Mouse (Mus musculus): ENCODE measurements around the gene Polr3gl. TPM values are rescaled to one million over a fixed set of nuclear protein-coding genes. Genes with fewer than 3 reads are reported as not detected.

Gene Polr3gl
- polyA plus RNA-seq (2012; rRNA removed) = 36.5 and 51.7 TPM in 2 replicates
- 11.9 and 15.3 TPM in 2 replicates for polyA plus RNA-seq (2014; fragmentation: Nextera tagmentation; extraction: Ambion mirVana)

- no peaks in the 10 kb centered on the region for H3K9me3 ChIP-seq (ENCODE audit: control insufficient read depth, low read length)
- H3K27me3 ChIP-seq (ENCODE audit: control insufficient read depth, insufficient read depth, low read length) = no peaks in the 10 kb centered on the region
- ATAC-seq (ENCODE audit: low FRiP score, low read depth) = peak; percentile 87
- peak within 1 kb of the TSS; percentile 72 for H3K9ac ChIP-seq (ENCODE audit: low read depth, low read length, severe bottlenecking)
- H3K4me2 ChIP-seq (replicated peaks; ENCODE audit: low read depth, low read length, severe bottlenecking) = peak within 1 kb of the TSS; percentile 85
- H3K36me3 ChIP-seq (ENCODE audit: control insufficient read depth, insufficient read depth, low read length) = no peaks in the 10 kb centered on the region
- peak; percentile 92 for DNase-seq (ENCODE audit: low spot score)
- peak within 1 kb of the TSS; percentile 75 for H3K27ac ChIP-seq (replicated peaks; ENCODE audit: low read depth, low read length)
- no peak for TF ChIP-seq POLR2A (IDR thresholded peaks at IDR 0.05; ENCODE audit: borderline replicate concordance, extremely low read depth, insufficient read depth, insufficient read length)
- WGBS = under 1% methylated on average over 35 of the region's 38 CpGs
- H3K4me1 ChIP-seq (ENCODE audit: control insufficient read depth, insufficient read depth, low read length) = peaks cover 28% of the 10 kb centered on the region
- H3K4me3 ChIP-seq (replicated peaks; ENCODE audit: low read length) = peak within 1 kb of the TSS; percentile 62
These were observed at the start of gene Polr3gl for GRCm38 (mm10) chr3:96593790-96594560. Gene Polr3gl, minus strand, starts transcription at chr3:96594181.

GRCm38 (mm10) chr3:96639219-96639618 is 45.2 kb upstream of the Polr3gl start:
- WGBS = 87% methylated on average over 1 of the region's 1 CpGs
- H3K27ac ChIP-seq (replicated peaks; ENCODE audit: low read depth, low read length) = no peak overlapping the region
- H3K27me3 ChIP-seq (ENCODE audit: control insufficient read depth, insufficient read depth, low read length) = no peaks in the 10 kb centered on the region
- peaks cover 13% of the 10 kb centered on the region for H3K4me1 ChIP-seq (ENCODE audit: control insufficient read depth, insufficient read depth, low read length)
- no peak for ATAC-seq (ENCODE audit: low FRiP score, low read depth)
- 0 out of 2 replicates have a peak, but pooled peaks cover 3% of the 10 kb centered on the region for H3K9me3 ChIP-seq (ENCODE audit: control insufficient read depth, low read length)
- H3K4me3 ChIP-seq (replicated peaks; ENCODE audit: low read length) = no peak overlapping the region
- peaks cover 62% of the 10 kb centered on the region for H3K36me3 ChIP-seq (ENCODE audit: control insufficient read depth, insufficient read depth, low read length)
- no peak overlapping the region for H3K9ac ChIP-seq (ENCODE audit: low read depth, low read length, severe bottlenecking)
- no peak for DNase-seq (ENCODE audit: low spot score)
- TF ChIP-seq POLR2A (IDR thresholded peaks at IDR 0.05; ENCODE audit: borderline replicate concordance, extremely low read depth, insufficient read depth, insufficient read length) = no peak
- H3K4me2 ChIP-seq (replicated peaks; ENCODE audit: low read depth, low read length, severe bottlenecking) = no peak overlapping the region

- Histone ChIP-seq H3K27ac (replicated peaks; ENCODE audit: low read depth, low read length) (no peak overlapping the region), H3K27me3 (ENCODE audit: control insufficient read depth, insufficient read depth, low read length) (no peaks in the 10 kb centered on the region), H3K4me1 (ENCODE audit: control insufficient read depth, insufficient read depth, low read length) (peaks cover 13% of the 10 kb centered on the region), H3K4me2 (replicated peaks; ENCODE audit: low read depth, low read length, severe bottlenecking) (peak overlapping the region; percentile 65), H3K4me3 (replicated peaks; ENCODE audit: low read length) (peak overlapping the region; percentile 94), H3K9ac (ENCODE audit: low read depth, low read length, severe bottlenecking) (peak overlapping the region; percentile 93), H3K36me3 (ENCODE audit: control insufficient read depth, insufficient read depth, low read length) (peaks cover 64% of the 10 kb centered on the region), H3K9me3 (ENCODE audit: control insufficient read depth, low read length) (0 out of 2 replicates have a peak, but pooled peaks cover 3% of the 10 kb centered on the region)
- DNase-seq (ENCODE audit: low spot score) = no peak
- ATAC-seq (ENCODE audit: low FRiP score, low read depth) = no peak
- WGBS = 60% methylated on average over 11 of the region's 11 CpGs
- no peak for TF ChIP-seq POLR2A (IDR thresholded peaks at IDR 0.05; ENCODE audit: borderline replicate concordance, extremely low read depth, insufficient read depth, insufficient read length)
These were observed 42.5 kb upstream of the Polr3gl start for GRCm38 (mm10) chr3:96636448-96636847.

DNA sequence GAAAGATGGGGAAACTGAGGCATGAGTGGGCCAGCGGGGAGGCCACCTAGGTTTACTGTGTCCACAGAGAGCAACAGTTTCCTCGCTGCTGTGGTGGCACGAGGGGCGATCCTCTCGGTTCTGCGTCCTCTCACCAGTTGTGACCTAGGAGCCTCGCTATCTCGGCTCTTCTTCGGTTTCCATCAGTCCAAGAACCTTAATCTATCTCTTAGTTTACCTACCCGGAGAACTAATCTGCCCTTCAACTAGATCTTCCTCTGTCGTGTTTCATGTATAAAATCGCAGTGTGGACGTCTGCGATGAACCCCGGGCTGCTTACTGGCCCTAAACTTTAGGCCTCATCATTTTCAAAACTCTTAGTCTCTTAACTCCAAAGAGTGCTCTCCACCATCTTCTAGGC is 41.9 kb upstream of the Polr3gl start:
- TF ChIP-seq POLR2A (IDR thresholded peaks at IDR 0.05; ENCODE audit: borderline replicate concordance, extremely low read depth, insufficient read depth, insufficient read length) = no peak
- Histone ChIP-seq H3K36me3 (ENCODE audit: control insufficient read depth, insufficient read depth, low read length) (peaks cover 64% of the 10 kb centered on the region), H3K4me1 (ENCODE audit: control insufficient read depth, insufficient read depth, low read length) (peaks cover 13% of the 10 kb centered on the region)

GRCm38 (mm10) chr3:96634928-96635879 is 41.2 kb upstream of the Polr3gl start, which contains the start of the genes Pex11b and Gm42957:
Gene Pex11b, plus strand, starts transcription at chr3:96635376.
Gene Gm42957, plus strand, starts transcription at chr3:96635474.
- peak within 1 kb of the TSS; percentile 65 for H3K4me2 ChIP-seq (replicated peaks; ENCODE audit: low read depth, low read length, severe bottlenecking)
- TF ChIP-seq POLR2A (IDR thresholded peaks at IDR 0.05; ENCODE audit: borderline replicate concordance, extremely low read depth, insufficient read depth, insufficient read length) = peak; percentile 48; the same call in 1 of the 2 replicates
- H3K9ac ChIP-seq (ENCODE audit: low read depth, low read length, severe bottlenecking) = peak within 1 kb of the TSS; percentile 93
- H3K36me3 ChIP-seq (ENCODE audit: control insufficient read depth, insufficient read depth, low read length) = peaks cover 59% of the 10 kb centered on the region
- H3K27ac ChIP-seq (replicated peaks; ENCODE audit: low read depth, low read length) = peak within 1 kb of the TSS; percentile 81
- ATAC-seq (ENCODE audit: low FRiP score, low read depth) = peak; percentile 90
- H3K4me3 ChIP-seq (replicated peaks; ENCODE audit: low read length) = peak within 1 kb of the TSS; percentile 94
- DNase-seq (ENCODE audit: low spot score) = peak; percentile 83
- H3K4me1 ChIP-seq (ENCODE audit: control insufficient read depth, insufficient read depth, low read length) = peaks cover 17% of the 10 kb centered on the region
- H3K27me3 ChIP-seq (ENCODE audit: control insufficient read depth, insufficient read depth, low read length) = no peaks in the 10 kb centered on the region
- 3% methylated on average over 48 of the region's 60 CpGs for WGBS
- 0 out of 2 replicates have a peak, but pooled peaks cover 3% of the 10 kb centered on the region for H3K9me3 ChIP-seq (ENCODE audit: control insufficient read depth, low read length)

More for the DNA sequence above, 41.9 kb upstream of the Polr3gl start:
- H3K9me3 ChIP-seq (ENCODE audit: control insufficient read depth, low read length) = 0 out of 2 replicates have a peak, but pooled peaks cover 3% of the 10 kb centered on the region
- peak overlapping the region; percentile 81; the same call in 1 of the 2 replicates for H3K27ac ChIP-seq (replicated peaks; ENCODE audit: low read depth, low read length)
- H3K27me3 ChIP-seq (ENCODE audit: control insufficient read depth, insufficient read depth, low read length) = no peaks in the 10 kb centered on the region
- DNase-seq (ENCODE audit: low spot score) = no peak
- H3K4me3 ChIP-seq (replicated peaks; ENCODE audit: low read length) = peak overlapping the region; percentile 94
- H3K4me2 ChIP-seq (replicated peaks; ENCODE audit: low read depth, low read length, severe bottlenecking) = peak overlapping the region; percentile 65
- WGBS = 10% methylated on average over 15 of the region's 15 CpGs
- H3K9ac ChIP-seq (ENCODE audit: low read depth, low read length, severe bottlenecking) = peak overlapping the region; percentile 93
- ATAC-seq (ENCODE audit: low FRiP score, low read depth) = no peak
